Mouse (Mus musculus) urinary bladder, postnatal 36 days (tissue): Measurements from ENCODE around the gene Pacsin3.
A peak's percentile ranks its signal among the peaks of the same experiment; 100 is the strongest.
"Not testable (repeated sequence)": the region's sequence is repeated elsewhere in the genome, so short reads cannot be mapped to it uniquely, and the experiment has no call there.

Source experiments
- DNase-seq, 2 experiments: peaks; one replicate each; pipeline ENCODE4 v3.0.0; 2022; ENCODE audit warnings: low spot score in 2 of 2, mixed read lengths in 1 of 2

Pacsin3 gene

GRCm38 (mm10) chr2:91255661-91256150, at the start of gene Pacsin3:
TSS of gene Pacsin3 (plus strand) at chr2:91255954.
- DNase-seq, result no peak

- no peak for DNase-seq
These were observed 49.4 kb upstream of the Pacsin3 start for GRCm38 (mm10) chr2:91206254-91206775.

- no peak for DNase-seq
These were observed 42.4 kb upstream of the Pacsin3 start for GRCm38 (mm10) chr2:91213311-91213710.

GRCm38 (mm10) chr2:91217032-91217431, 38.7 kb upstream of the Pacsin3 start:
- DNase-seq, result no peak

GRCm38 (mm10) chr2:91220501-91220900, 35.3 kb upstream of the Pacsin3 start:
- DNase-seq, result no peak

- no peak for DNase-seq
These were observed 32.1 kb upstream of the Pacsin3 start for GRCm38 (mm10) chr2:91223614-91224013.

- no peak for DNase-seq
These were observed 26.0 kb upstream of the Pacsin3 start for GRCm38 (mm10) chr2:91229735-91230134.

GRCm38 (mm10) chr2:91236601-91237510, 18.9 kb upstream of the Pacsin3 start, which contains the start of gene Ddb2:
TSS of gene Ddb2 (minus strand) at chr2:91236982.
- DNase-seq, result peak; percentile 80 to 92

GRCm38 (mm10) chr2:91237511-91238080, 18.2 kb upstream of the Pacsin3 start:
- DNase-seq, result not testable (repeated sequence)

GRCm38 (mm10) chr2:91242547-91242946, 13.2 kb upstream of the Pacsin3 start:
- peak in 1 of 2 experiments; percentile 25 for DNase-seq

- DNase-seq, result no peak
These were observed 12.3 kb upstream of the Pacsin3 start for GRCm38 (mm10) chr2:91243416-91243815.

- no peak for DNase-seq
These were observed 11.1 kb upstream of the Pacsin3 start for GRCm38 (mm10) chr2:91244557-91245228.

GRCm38 (mm10) chr2:91248366-91248765, 7.4 kb upstream of the Pacsin3 start:
- DNase-seq, result no peak

GRCm38 (mm10) chr2:91252001-91252400, 3.8 kb upstream of the Pacsin3 start:
- DNase-seq, result no peak

- no peak for DNase-seq
These were observed 3.2 kb upstream of the Pacsin3 start for GRCm38 (mm10) chr2:91252512-91252911.

GRCm38 (mm10) chr2:91254725-91255380, 901 bp upstream of the Pacsin3 start:
- DNase-seq, result no peak

GRCm38 (mm10) chr2:91256256-91257125, 737 bp downstream of the Pacsin3 start:
- DNase-seq, result peak; percentile 62 to 64

- DNase-seq, result no peak
These were observed 1.6 kb downstream of the Pacsin3 start for GRCm38 (mm10) chr2:91257126-91257980.

GRCm38 (mm10) chr2:91258054-91258453, 2.3 kb downstream of the Pacsin3 start:
- DNase-seq, result no peak
